Mouse (Mus musculus) midbrain, embryonic 13.5 days (tissue): ENCODE results near the gene Nav3. TPM values are rescaled to one million over a fixed set of nuclear protein-coding genes. Genes with fewer than 3 reads are reported as not detected.

Experiments used
- ATAC-seq: fragments of 200-750 bp; cut with Nextera tagmentation; 2 replicates; pipeline ENCODE4 v1.8.0; 2017; ENCODE audit warnings: mild to moderate bottlenecking, moderate TSS enrichment, moderate library complexity
- H3K27ac ChIP-seq: fragments of 300-500 bp; sonication (generic); 2 replicates; pipeline ENCODE4 v1.5.1; 2015; ENCODE audit warnings: inconsistent platforms, mild to moderate bottlenecking, moderate library complexity
- H3K27me3 ChIP-seq: fragments of 300-500 bp; sonication (generic); 2 replicates; pipeline ENCODE4 v1.6.1; 2015; ENCODE audit warnings: mild to moderate bottlenecking, inconsistent platforms
- H3K36me3 ChIP-seq: fragments of 300-500 bp; sonication (generic); 2 replicates; pipeline ENCODE4 v1.6.1; 2015; ENCODE audit warnings: mild to moderate bottlenecking, inconsistent platforms
- H3K4me1 ChIP-seq: fragments of 300-500 bp; sonication (generic); replicated peaks from 2 replicates; pipeline ENCODE4 v1.6.1; 2015; ENCODE audit warnings: inconsistent platforms
- H3K4me2 ChIP-seq: fragments of 300-500 bp; sonication (generic); replicated peaks from 2 replicates; pipeline ENCODE4 v1.6.1; 2015; ENCODE audit warnings: moderate library complexity, mild to moderate bottlenecking, inconsistent platforms
- H3K4me3 ChIP-seq: fragments of 300-500 bp; sonication (generic); replicated peaks from 2 replicates; pipeline ENCODE4 v1.5.1; 2015; ENCODE audit warnings: mild to moderate bottlenecking, inconsistent platforms
- H3K9ac ChIP-seq: fragments of 300-500 bp; sonication (generic); replicated peaks from 2 replicates; pipeline ENCODE4 v1.6.1; 2015; ENCODE audit warnings: mild to moderate bottlenecking, inconsistent platforms
- H3K9me3 ChIP-seq: fragments of 300-500 bp; sonication (generic); 2 replicates; pipeline ENCODE4 v1.6.1; 2016; ENCODE audit warnings: mild to moderate bottlenecking, inconsistent platforms
- WGBS: fragments of 180-500 bp; shearing (Covaris S2); methylation state at CpG from one replicate; pipeline ENCODE4 v1.1.7; 2015; 5-methylcytosine and 5-hydroxymethylcytosine counted together
- polyA plus RNA-seq: library from polyadenylated mRNA; unstranded; fragments of >200 nt; fragmentation: Nextera tagmentation; extraction: Ambion mirVana; gene quantifications from 2 replicates; pipeline ENCODE4 v1.2.1, GENCODE M21; 2015

Nav3 gene
- polyA plus RNA-seq, 1 experiment from 2014 or later: 20.2 TPM

DNA sequence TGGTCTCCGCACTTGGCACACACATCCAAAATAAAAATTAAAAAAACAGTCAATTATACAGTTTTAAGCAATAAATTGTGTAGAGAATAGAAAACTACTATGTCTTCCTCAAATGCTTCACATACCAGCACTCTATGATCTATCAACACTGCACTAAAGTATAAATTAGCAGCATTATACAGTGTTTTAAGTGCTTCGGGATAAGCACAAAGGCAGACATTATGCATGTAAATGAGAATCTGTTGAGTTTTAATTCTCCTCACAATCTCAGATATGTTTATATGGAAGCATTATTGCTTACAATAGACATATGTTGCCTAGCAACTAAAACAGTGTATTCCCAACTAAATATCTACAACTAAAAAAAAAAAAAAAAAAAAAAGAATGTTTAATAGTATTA lies 183.2 kb downstream of the Nav3 start:
- Histone ChIP-seq H3K9ac (no peak overlapping the region), H3K27me3 (no peaks in the 10 kb centered on the region), H3K27ac (no peak overlapping the region), H3K9me3 (no peaks in the 10 kb centered on the region), H3K4me2 (no peak overlapping the region), H3K4me1 (peaks cover 1% of the 10 kb centered on the region; the same call in 1 of the 2 replicates), H3K36me3 (no peaks in the 10 kb centered on the region), H3K4me3 (no peak overlapping the region)
- ATAC-seq: no peak
- WGBS: 70% methylated on average over 2 of the region's 2 CpGs

DNA sequence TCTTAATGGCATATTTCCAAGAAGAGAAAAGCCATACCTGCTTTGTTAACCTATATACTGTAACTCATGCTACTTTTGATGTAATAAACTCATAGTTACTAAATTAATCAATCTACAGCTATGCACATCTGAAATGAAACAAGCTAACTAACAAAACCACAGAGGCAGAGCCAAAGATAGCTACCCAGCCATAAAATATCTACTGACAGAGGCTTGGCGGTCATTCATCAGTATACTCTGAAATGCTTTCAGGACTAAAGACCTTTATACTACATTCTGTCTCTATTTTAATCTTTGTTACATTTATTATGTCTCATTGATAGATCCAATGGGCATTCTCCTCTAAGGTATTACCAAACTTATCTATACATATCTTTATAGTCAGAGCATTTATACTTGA lies 185.4 kb downstream of the Nav3 start:
- no peaks in the 10 kb centered on the region for H3K36me3 ChIP-seq
- no peak overlapping the region for H3K4me3 ChIP-seq
- H3K27me3 ChIP-seq: no peaks in the 10 kb centered on the region
- no peak overlapping the region for H3K9ac ChIP-seq
- no peak for ATAC-seq
- H3K27ac ChIP-seq: no peak overlapping the region
- H3K4me1 ChIP-seq: peaks cover 3% of the 10 kb centered on the region; the same call in 1 of the 2 replicates
- 89% methylated on average over 1 of the region's 1 CpGs for WGBS
- no peaks in the 10 kb centered on the region for H3K9me3 ChIP-seq
- H3K4me2 ChIP-seq: no peak overlapping the region

DNA sequence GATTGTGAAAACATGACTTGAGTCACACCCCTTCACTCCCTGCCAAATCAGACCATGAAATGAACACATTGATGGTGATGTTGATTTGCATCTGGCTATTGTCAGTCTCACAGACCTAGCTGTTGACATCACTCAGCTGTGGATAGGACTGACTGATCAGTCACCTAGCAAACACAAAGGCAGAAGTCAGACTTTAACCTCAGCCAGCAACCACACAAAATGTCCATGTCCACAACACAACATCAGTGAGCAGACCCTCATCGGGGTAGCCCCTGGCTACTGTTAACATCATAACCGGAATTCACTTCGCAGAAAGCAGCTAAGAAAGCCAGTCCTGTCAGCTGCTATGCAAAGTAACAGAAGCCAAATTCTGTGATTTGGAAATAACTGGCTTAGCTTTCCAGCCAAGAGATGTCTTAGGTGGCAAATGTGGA lies 213.9 kb downstream of the Nav3 start:
- H3K9me3 ChIP-seq: no peaks in the 10 kb centered on the region
- no peaks in the 10 kb centered on the region for H3K27me3 ChIP-seq
- H3K4me3 ChIP-seq: no peak overlapping the region
- no peak for ATAC-seq
- no peaks in the 10 kb centered on the region for H3K36me3 ChIP-seq
- WGBS: 45% methylated on average over 3 of the region's 3 CpGs
- peak overlapping the region; percentile 47; the same call in 1 of the 2 replicates for H3K27ac ChIP-seq
- H3K9ac ChIP-seq: no peak overlapping the region; the same call in 1 of the 2 replicates
- no peak overlapping the region for H3K4me2 ChIP-seq
- H3K4me1 ChIP-seq: peaks cover 14% of the 10 kb centered on the region

DNA sequence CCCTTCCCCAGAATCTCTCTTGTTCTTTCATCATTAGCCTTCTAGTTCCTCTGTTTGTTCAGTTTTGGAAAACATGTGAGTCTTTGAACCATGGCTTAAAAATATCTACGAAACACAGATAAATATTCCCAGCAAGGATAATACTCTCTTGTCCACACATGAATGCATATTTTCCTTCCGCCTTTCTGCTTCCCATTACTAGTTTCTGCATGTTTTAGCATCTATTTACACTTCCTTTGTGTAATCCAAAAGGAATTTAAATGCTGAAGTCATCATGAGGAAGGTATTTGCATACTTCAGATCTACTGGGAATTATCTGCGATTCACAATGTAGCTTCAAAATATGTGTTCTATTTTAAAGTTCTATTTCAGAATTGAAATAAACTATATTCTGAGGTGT lies 215.3 kb downstream of the Nav3 start:
- Histone ChIP-seq H3K4me3 (no peak overlapping the region), H3K4me1 (peaks cover 17% of the 10 kb centered on the region), H3K27me3 (no peaks in the 10 kb centered on the region), H3K4me2 (no peak overlapping the region), H3K9me3 (no peaks in the 10 kb centered on the region), H3K27ac (no peak overlapping the region), H3K9ac (no peak overlapping the region), H3K36me3 (no peaks in the 10 kb centered on the region)
- no peak for ATAC-seq
- 38% methylated on average over 3 of the region's 3 CpGs for WGBS

DNA sequence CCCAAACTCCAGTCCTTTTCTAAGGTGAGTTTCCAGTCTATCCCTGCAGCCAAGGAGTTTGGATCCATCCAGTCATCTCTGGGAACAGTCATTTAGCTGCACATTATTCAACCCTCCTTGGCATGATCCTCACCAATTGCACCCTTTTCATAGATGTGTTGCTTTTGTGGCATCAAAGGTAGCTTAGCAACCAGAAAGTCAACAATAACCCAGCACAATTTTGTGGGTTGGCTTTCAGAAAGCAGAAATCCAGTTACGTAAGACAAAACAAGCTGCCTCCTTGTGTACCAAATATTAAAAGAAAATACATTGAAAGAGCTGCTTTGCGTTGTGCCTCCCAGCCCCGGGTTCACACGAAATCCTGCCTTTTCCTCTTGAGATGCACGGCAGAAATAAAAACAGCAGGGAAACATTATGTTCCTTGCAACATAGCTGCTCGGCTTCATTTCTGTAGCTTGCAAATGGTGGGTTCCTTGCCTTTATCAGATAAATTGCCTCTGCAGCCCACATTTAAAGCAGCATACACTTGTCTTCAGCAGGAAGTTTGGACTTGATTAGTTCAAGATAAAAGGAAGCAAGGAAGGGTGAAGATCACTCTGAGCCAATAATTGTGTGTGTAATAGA lies 222.6 kb downstream of the Nav3 start:
- Histone ChIP-seq H3K4me2 (no peak overlapping the region), H3K9ac (no peak overlapping the region), H3K36me3 (no peaks in the 10 kb centered on the region), H3K27ac (no peak overlapping the region), H3K4me1 (peaks cover 10% of the 10 kb centered on the region), H3K27me3 (no peaks in the 10 kb centered on the region), H3K4me3 (no peak overlapping the region), H3K9me3 (no peaks in the 10 kb centered on the region)
- WGBS: 72% methylated on average over 6 of the region's 6 CpGs
- no peak for ATAC-seq

DNA sequence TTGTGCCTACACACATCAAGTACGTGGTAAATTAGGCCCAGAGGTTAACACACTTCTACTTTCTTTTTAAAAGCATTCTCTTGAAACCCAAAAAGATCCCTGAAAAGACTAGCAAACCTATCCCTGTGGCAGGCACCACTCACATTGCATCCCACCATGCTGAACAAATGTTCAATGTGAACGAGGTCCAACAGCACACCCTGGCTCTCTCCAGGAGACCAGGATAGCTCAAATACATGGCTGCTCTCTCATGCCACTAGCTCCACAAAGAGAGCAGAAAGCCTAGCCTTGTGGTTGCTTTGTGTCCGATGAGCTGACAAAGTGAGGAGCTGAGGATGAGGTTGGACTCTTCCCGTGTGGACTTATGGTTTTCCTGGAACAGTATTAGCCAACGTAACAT lies 249.6 kb downstream of the Nav3 start:
- no peaks in the 10 kb centered on the region for H3K36me3 ChIP-seq
- WGBS: 89% methylated on average over 5 of the region's 5 CpGs
- H3K4me2 ChIP-seq: no peak overlapping the region
- H3K4me3 ChIP-seq: no peak overlapping the region
- no peaks in the 10 kb centered on the region for H3K27me3 ChIP-seq
- no peaks in the 10 kb centered on the region for H3K4me1 ChIP-seq
- H3K9ac ChIP-seq: no peak overlapping the region
- no peak overlapping the region for H3K27ac ChIP-seq
- no peak for ATAC-seq
- no peaks in the 10 kb centered on the region for H3K9me3 ChIP-seq

DNA sequence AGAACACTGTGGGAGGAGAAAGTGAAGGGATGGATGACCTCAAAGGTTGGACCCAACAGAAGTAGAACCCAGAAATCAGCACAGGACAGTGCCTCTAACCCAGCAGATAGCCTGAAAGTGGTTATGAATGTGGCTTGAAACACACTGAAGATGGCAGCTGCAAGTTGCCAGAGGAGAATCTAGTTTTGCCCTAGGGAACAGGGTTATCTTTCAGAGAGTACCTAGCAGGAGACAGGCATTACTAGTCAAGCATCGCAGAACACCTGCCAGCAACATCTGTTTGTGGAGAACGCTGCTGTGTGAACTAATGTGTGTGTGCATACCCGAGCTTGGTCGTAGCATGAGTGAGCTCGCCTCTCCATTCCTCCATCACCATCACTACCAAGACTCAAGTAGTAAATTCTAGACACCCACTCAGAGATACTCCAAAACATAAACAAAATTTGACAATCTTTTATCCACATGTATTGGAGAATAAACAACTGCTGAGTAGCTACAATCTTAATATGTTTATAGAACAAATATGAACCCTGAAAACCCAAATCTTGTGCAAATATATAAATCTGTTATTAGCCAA lies 251.8 kb downstream of the Nav3 start:
- H3K4me1 ChIP-seq: no peaks in the 10 kb centered on the region
- 90% methylated on average over 5 of the region's 5 CpGs for WGBS
- no peak overlapping the region for H3K4me3 ChIP-seq
- ATAC-seq: no peak
- no peaks in the 10 kb centered on the region for H3K36me3 ChIP-seq
- H3K4me2 ChIP-seq: no peak overlapping the region
- no peak overlapping the region for H3K27ac ChIP-seq
- no peak overlapping the region for H3K9ac ChIP-seq
- H3K27me3 ChIP-seq: no peaks in the 10 kb centered on the region
- no peaks in the 10 kb centered on the region for H3K9me3 ChIP-seq

DNA sequence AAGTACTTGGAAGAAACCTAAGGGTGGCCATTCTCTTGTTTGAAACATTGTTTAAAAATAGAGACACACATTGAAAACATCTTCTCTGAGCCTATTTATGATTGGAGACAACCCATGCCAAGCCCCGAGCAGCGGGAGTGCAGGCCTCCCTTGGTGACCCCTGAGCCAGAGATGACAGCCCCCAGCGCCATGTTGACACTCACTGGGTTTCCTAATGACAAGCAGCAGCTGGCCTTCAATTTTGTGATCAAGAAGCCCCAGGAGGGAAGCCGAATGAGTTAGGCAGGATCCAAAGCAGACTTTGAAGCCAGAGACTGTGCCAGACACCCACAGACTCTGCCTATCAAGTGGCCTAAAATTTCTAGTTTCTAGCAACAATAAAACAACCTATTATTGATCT lies 263.1 kb downstream of the Nav3 start:
- WGBS: 33% methylated on average over 4 of the region's 4 CpGs
- H3K4me2 ChIP-seq: no peak overlapping the region
- ATAC-seq: peak; percentile 63

DNA sequence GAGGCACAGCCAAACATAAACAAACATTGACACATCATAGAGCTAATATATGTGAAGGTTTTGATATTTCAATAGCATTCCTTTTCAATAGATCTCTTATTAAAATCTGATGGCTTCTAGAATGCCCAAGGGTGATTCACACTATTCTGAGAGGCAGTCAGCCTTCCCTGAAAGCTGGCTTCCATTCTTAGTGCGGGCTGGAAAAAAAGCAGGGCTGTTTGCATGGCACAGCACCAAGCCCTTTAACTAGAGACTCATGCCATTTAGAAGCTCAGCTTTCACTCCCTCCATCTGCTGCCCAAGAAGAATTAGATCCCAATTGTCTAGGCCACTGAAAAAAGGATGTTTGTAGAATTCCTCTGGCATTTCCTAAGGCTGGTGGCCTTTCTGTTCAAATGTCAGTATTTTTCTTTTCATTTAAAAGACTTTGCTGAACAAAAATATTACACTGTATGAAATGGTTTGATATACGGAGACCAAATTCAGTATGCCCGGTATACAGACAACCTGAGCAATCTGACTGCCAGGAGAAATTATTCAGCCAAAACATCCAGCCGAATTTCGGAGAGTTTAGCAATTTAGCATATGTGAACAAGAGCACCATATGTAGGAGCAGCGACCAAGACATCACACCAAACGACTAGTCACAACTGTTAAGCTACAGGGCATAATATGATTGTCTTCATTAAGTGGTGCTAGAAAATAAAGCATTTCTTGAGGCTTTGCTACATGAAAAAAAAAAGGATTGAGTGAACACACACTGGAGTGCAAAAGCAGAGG lies 263.8 kb downstream of the Nav3 start:
- Histone ChIP-seq H3K4me2 (no peak overlapping the region), H3K36me3 (no peaks in the 10 kb centered on the region), H3K4me3 (no peak overlapping the region), H3K27ac (peak overlapping the region; percentile 56), H3K9me3 (no peaks in the 10 kb centered on the region), H3K9ac (no peak overlapping the region), H3K4me1 (peaks cover 22% of the 10 kb centered on the region), H3K27me3 (no peaks in the 10 kb centered on the region)
- peak; percentile 63 for ATAC-seq
- WGBS: 67% methylated on average over 7 of the region's 7 CpGs

More for the DNA sequence above, 263.1 kb downstream of the Nav3 start:
- no peak overlapping the region for H3K9ac ChIP-seq
- peak overlapping the region; percentile 56 for H3K27ac ChIP-seq
- H3K27me3 ChIP-seq: no peaks in the 10 kb centered on the region
- H3K36me3 ChIP-seq: no peaks in the 10 kb centered on the region
- H3K4me1 ChIP-seq: peaks cover 22% of the 10 kb centered on the region
- H3K9me3 ChIP-seq: no peaks in the 10 kb centered on the region
- H3K4me3 ChIP-seq: no peak overlapping the region

DNA sequence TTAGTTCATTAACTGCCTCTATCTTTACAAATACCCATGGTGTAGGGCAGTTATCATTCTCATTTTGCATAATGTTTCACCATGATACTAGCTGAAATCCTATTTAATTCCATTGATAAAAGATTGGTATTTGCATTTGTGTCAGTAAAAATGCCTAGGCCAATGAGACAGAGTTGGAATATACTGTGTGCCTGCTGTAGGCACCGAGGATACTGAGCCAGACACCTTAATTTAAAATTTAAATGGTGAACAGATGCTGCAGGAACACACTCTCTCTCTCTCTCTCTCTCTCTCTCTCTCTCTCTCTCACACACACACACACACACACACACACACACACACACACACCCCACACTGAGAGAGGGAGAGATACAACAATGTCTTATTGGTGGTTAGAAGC lies 269.8 kb downstream of the Nav3 start:
- Histone ChIP-seq H3K4me3 (no peak overlapping the region), H3K9me3 (no peaks in the 10 kb centered on the region), H3K4me1 (peaks cover 9% of the 10 kb centered on the region), H3K9ac (no peak overlapping the region), H3K36me3 (no peaks in the 10 kb centered on the region), H3K27me3 (no peaks in the 10 kb centered on the region), H3K4me2 (no peak overlapping the region), H3K27ac (no peak overlapping the region)
- WGBS: 24% methylated on average over 1 of the region's 1 CpGs
- ATAC-seq: no peak

DNA sequence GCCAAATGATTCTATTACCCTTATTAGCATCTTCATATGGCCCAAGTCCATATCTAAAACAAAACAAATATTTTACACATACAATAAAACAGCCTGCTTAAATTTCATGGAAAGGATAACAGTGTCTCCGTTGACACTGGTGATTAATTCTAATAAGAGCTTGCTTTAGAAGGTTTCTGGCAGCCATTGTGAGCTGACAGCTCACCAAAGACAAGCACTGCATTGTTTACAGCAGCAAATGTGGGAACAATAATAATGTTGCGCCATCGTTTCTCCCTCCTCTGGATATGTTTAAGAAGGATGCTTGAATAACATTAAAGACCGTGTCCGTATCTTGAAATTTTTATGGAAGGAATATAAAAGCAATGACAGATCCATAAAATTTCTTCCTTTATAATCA lies 280.1 kb downstream of the Nav3 start:
- Histone ChIP-seq H3K9me3 (no peaks in the 10 kb centered on the region), H3K4me1 (peaks cover 12% of the 10 kb centered on the region), H3K36me3 (no peaks in the 10 kb centered on the region), H3K4me2 (no peak overlapping the region), H3K27me3 (no peaks in the 10 kb centered on the region), H3K27ac (no peak overlapping the region), H3K4me3 (no peak overlapping the region), H3K9ac (no peak overlapping the region)
- 66% methylated on average over 5 of the region's 5 CpGs for WGBS
- no peak for ATAC-seq

DNA sequence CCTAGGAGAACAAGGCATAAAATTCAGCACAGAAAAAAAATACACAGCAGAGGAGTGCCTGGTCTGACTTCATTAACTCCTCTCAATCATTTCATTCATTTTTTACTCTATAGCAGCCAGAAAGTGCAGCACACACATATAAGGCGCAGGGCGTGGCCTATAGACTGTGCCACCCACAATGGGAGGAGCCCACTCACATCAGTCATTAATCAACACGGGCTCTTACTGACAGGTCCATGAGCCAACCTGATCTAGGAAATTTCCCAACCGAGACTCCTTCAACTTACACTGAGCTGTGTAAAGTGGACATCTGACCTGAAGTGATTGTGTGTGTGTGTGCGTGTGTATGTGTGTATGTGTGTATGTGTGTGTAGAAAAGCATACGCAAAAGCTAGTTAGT lies 286.6 kb downstream of the Nav3 start:
- Histone ChIP-seq H3K9me3 (no peaks in the 10 kb centered on the region), H3K4me2 (no peak overlapping the region), H3K27ac (no peak overlapping the region), H3K36me3 (no peaks in the 10 kb centered on the region), H3K27me3 (no peaks in the 10 kb centered on the region), H3K4me1 (peaks cover 9% of the 10 kb centered on the region; the same call in 1 of the 2 replicates), H3K4me3 (no peak overlapping the region), H3K9ac (no peak overlapping the region)
- WGBS: 89% methylated on average over 6 of the region's 6 CpGs
- no peak for ATAC-seq
